Mouse (Mus musculus): ENCODE measurements around the gene Myoz2. TPM values are rescaled to one million over a fixed set of nuclear protein-coding genes. Genes with fewer than 3 reads are reported as not detected.

The Myoz2 gene
- total RNA-seq, 1 experiment, result not detected

DNA sequence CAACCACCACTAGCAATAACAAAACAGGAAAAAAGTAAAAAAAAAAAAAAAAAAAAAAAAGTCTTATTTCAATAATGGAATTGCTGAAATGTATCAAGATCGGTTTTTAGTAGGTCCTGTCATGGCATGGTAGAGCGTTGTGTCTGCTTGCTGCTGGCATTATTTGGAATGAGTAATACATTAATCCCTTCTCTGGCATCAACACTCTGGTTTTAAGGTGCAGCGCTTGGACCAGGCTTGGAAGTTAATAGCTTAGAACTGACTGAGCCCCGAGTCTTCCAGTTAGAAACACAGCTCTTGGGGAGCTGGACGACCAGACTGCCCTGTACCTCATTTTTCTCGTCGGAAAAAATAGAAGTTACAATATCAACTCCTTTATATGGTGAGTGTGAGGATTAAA, 32.0 kb upstream of the Myoz2 start:
- in situ Hi-C loops (cut with MboI; ENCODE audit: low sequenced_read_pairs in 2 of 2, unreplicated experiment in 2 of 2), result no loop called here
- H3K36me3 ChIP-seq (ENCODE audit: control insufficient read depth, insufficient read depth, low read length, poor library complexity, severe bottlenecking), result no peaks in the 10 kb centered on the region
- H3K27ac ChIP-seq (ENCODE audit: insufficient read depth, low read depth, low read length, poor library complexity, severe bottlenecking), result no peak overlapping the region
- no peak for TF ChIP-seq HCFC1 (IDR thresholded peaks at IDR 0.05; ENCODE audit: borderline replicate concordance, insufficient read depth, low read length)
- TF ChIP-seq MAFK (IDR thresholded peaks at IDR 0.05; ENCODE audit: insufficient read depth, low read depth, low read length), result no peak
- no peak for TF ChIP-seq ZNF384 (IDR thresholded peaks at IDR 0.05; ENCODE audit: low read depth, low read length)
- no peak for TF ChIP-seq CHD2 (IDR thresholded peaks at IDR 0.05; ENCODE audit: low read depth, low read length)
- no peak for TF ChIP-seq ZC3H11A (IDR thresholded peaks at IDR 0.05; ENCODE audit: borderline replicate concordance, low read depth, low read length)
- H3K9me3 ChIP-seq (ENCODE audit: control insufficient read depth, insufficient read depth, low read depth, low read length), result no peaks in the 10 kb centered on the region
- H3K9ac ChIP-seq (ENCODE audit: insufficient read depth, low read depth, low read length, poor library complexity, severe bottlenecking), result no peak overlapping the region
- H3K4me3 ChIP-seq (ENCODE audit: insufficient read depth in 1 of 2, low read depth in 1 of 2, low read length in 2 of 2, poor library complexity in 1 of 2, severe bottlenecking in 1 of 2), result no peak overlapping the region
- no peak for DNase-seq (ENCODE audit: low read depth, low spot score)
- peaks cover 2 to 5% of the 10 kb centered on the region in 2 experiments; a peak in 1 of 4 replicates for H3K4me1 ChIP-seq (ENCODE audit: control insufficient read depth in 2 of 2, insufficient read depth in 2 of 2, low read length in 2 of 2, poor library complexity in 1 of 2)

DNA sequence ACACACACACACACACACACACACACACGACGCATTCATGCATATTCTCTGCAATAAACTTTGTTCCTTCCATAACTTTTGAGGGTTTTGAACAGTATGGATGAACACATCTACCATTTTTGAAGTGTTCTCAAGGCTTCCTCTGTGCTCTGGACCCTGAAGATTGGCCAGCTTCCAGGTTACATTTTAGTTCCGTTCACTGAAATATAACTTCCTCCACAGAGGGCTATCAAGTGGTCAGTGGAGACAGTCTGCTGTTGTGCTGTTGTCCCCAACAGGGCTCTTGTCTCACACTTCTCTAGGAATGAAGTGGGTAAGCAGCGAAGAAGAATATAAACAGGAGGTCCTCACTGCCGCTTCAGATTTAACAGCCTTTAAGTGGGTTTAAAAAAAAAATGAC, 30.7 kb upstream of the Myoz2 start:
- H3K4me3 ChIP-seq (ENCODE audit: insufficient read depth in 1 of 2, low read depth in 1 of 2, low read length in 2 of 2, poor library complexity in 1 of 2, severe bottlenecking in 1 of 2), result no peak overlapping the region
- H3K9me3 ChIP-seq (ENCODE audit: control insufficient read depth, insufficient read depth, low read depth, low read length), result no peaks in the 10 kb centered on the region
- peaks cover 0 to 3% of the 10 kb centered on the region in 2 experiments; a peak in 1 of 4 replicates for H3K4me1 ChIP-seq (ENCODE audit: control insufficient read depth in 2 of 2, insufficient read depth in 2 of 2, low read length in 2 of 2, poor library complexity in 1 of 2)
- H3K36me3 ChIP-seq (ENCODE audit: control insufficient read depth, insufficient read depth, low read length, poor library complexity, severe bottlenecking), result no peaks in the 10 kb centered on the region
- no peak overlapping the region for H3K9ac ChIP-seq (ENCODE audit: insufficient read depth, low read depth, low read length, poor library complexity, severe bottlenecking)
- DNase-seq (ENCODE audit: low read depth, low spot score), result no peak
- TF ChIP-seq ZNF384 (IDR thresholded peaks at IDR 0.05; ENCODE audit: low read depth, low read length) (no peak), MAFK (IDR thresholded peaks at IDR 0.05; ENCODE audit: insufficient read depth, low read depth, low read length) (no peak), CHD2 (IDR thresholded peaks at IDR 0.05; ENCODE audit: low read depth, low read length) (no peak), HCFC1 (IDR thresholded peaks at IDR 0.05; ENCODE audit: borderline replicate concordance, insufficient read depth, low read length) (no peak), ZC3H11A (IDR thresholded peaks at IDR 0.05; ENCODE audit: borderline replicate concordance, low read depth, low read length) (no peak)
- in situ Hi-C loops (cut with MboI; ENCODE audit: low sequenced_read_pairs in 2 of 2, unreplicated experiment in 2 of 2), result no loop called here
- no peak overlapping the region for H3K27ac ChIP-seq (ENCODE audit: insufficient read depth, low read depth, low read length, poor library complexity, severe bottlenecking)

DNA sequence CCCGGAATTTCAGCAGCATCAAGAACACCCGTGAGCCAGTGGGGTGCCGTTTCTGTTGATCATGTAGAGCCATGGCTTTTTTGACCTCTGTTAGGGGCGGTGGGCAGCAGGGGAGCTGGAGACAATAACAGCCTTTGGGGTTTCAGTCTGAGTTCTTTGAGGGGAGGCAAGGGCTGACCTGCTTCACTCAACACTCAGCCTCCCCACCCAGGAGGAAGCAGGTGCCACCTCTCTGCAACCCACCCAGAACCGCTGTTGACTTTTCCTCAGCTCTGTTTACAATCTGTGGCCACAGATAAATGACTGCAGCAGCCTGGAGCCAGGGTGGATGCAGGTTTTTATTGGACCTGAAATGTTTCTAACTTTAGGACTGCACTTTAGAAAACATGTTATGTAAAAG, 29.4 kb upstream of the Myoz2 start:
- peaks cover 0 to 3% of the 10 kb centered on the region in 2 experiments; a peak in 1 of 4 replicates for H3K4me1 ChIP-seq (ENCODE audit: control insufficient read depth in 2 of 2, insufficient read depth in 2 of 2, low read length in 2 of 2, poor library complexity in 1 of 2)
- no peak for DNase-seq (ENCODE audit: low read depth, low spot score)
- H3K9ac ChIP-seq (ENCODE audit: insufficient read depth, low read depth, low read length, poor library complexity, severe bottlenecking), result no peak overlapping the region; the same call in 1 of the 2 replicates
- H3K4me3 ChIP-seq (ENCODE audit: insufficient read depth in 1 of 2, low read depth in 1 of 2, low read length in 2 of 2, poor library complexity in 1 of 2, severe bottlenecking in 1 of 2), result no peak overlapping the region
- H3K27ac ChIP-seq (ENCODE audit: insufficient read depth, low read depth, low read length, poor library complexity, severe bottlenecking), result no peak overlapping the region
- in situ Hi-C loops (cut with MboI; ENCODE audit: low sequenced_read_pairs in 2 of 2, unreplicated experiment in 2 of 2), result no loop called here
- H3K36me3 ChIP-seq (ENCODE audit: control insufficient read depth, insufficient read depth, low read length, poor library complexity, severe bottlenecking), result no peaks in the 10 kb centered on the region
- H3K9me3 ChIP-seq (ENCODE audit: control insufficient read depth, insufficient read depth, low read depth, low read length), result no peaks in the 10 kb centered on the region
- TF ChIP-seq HCFC1 (IDR thresholded peaks at IDR 0.05; ENCODE audit: borderline replicate concordance, insufficient read depth, low read length), result no peak
- TF ChIP-seq ZNF384 (IDR thresholded peaks at IDR 0.05; ENCODE audit: low read depth, low read length), result no peak
- TF ChIP-seq MAFK (IDR thresholded peaks at IDR 0.05; ENCODE audit: insufficient read depth, low read depth, low read length), result no peak
- no peak for TF ChIP-seq ZC3H11A (IDR thresholded peaks at IDR 0.05; ENCODE audit: borderline replicate concordance, low read depth, low read length)
- no peak for TF ChIP-seq CHD2 (IDR thresholded peaks at IDR 0.05; ENCODE audit: low read depth, low read length)

DNA sequence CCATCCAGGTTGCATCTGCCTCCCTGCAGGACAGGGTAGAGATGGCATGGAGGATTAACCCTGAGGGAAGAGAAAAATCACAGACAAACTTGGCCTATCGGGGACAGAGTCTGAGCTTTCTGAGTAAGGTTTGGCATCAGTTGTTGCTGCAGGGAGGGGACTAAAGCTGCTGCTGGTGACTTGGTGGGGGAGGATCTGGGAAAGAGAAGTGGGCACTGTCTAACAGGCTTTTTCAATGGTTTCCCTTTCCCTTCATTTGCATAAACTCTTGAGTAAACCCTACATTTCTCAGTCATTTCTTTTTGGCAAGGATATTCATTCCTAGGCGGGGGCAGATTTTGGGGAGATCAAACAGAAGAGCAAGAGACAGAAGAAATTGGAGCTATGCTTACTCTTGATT, 27.1 kb upstream of the Myoz2 start:
- H3K27ac ChIP-seq (ENCODE audit: insufficient read depth, low read depth, low read length, poor library complexity, severe bottlenecking), result no peak overlapping the region
- peaks cover 0 to 3% of the 10 kb centered on the region in 2 experiments; a peak in 1 of 4 replicates for H3K4me1 ChIP-seq (ENCODE audit: control insufficient read depth in 2 of 2, insufficient read depth in 2 of 2, low read length in 2 of 2, poor library complexity in 1 of 2)
- H3K9me3 ChIP-seq (ENCODE audit: control insufficient read depth, insufficient read depth, low read depth, low read length), result no peaks in the 10 kb centered on the region
- TF ChIP-seq CHD2 (IDR thresholded peaks at IDR 0.05; ENCODE audit: low read depth, low read length), result no peak
- TF ChIP-seq ZC3H11A (IDR thresholded peaks at IDR 0.05; ENCODE audit: borderline replicate concordance, low read depth, low read length), result no peak
- no peak for TF ChIP-seq MAFK (IDR thresholded peaks at IDR 0.05; ENCODE audit: insufficient read depth, low read depth, low read length)
- no peak for TF ChIP-seq ZNF384 (IDR thresholded peaks at IDR 0.05; ENCODE audit: low read depth, low read length)
- TF ChIP-seq HCFC1 (IDR thresholded peaks at IDR 0.05; ENCODE audit: borderline replicate concordance, insufficient read depth, low read length), result no peak
- no peak overlapping the region for H3K4me3 ChIP-seq (ENCODE audit: insufficient read depth in 1 of 2, low read depth in 1 of 2, low read length in 2 of 2, poor library complexity in 1 of 2, severe bottlenecking in 1 of 2)
- H3K9ac ChIP-seq (ENCODE audit: insufficient read depth, low read depth, low read length, poor library complexity, severe bottlenecking), result no peak overlapping the region
- in situ Hi-C loops (cut with MboI; ENCODE audit: low sequenced_read_pairs in 2 of 2, unreplicated experiment in 2 of 2), result no loop called here
- no peaks in the 10 kb centered on the region for H3K36me3 ChIP-seq (ENCODE audit: control insufficient read depth, insufficient read depth, low read length, poor library complexity, severe bottlenecking)
- no peak for DNase-seq (ENCODE audit: low read depth, low spot score)

DNA sequence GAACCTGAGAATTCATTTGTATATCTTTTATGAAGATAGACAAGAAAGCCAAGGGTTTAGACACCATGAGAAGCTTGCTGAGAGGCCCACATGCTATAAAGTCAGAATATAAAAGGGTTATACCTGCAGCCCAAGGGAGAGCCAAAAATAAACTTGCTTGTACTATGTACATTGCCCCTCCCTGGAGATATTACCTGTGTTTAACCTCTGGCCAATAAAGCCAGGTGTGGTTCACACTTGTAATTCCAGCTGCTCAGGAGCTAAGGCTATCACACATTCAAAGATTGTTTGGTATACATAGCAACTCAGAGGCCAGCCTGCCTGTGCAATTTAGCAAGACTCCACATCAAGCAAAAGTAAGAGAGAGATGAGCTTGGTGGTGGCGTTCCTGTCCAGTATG, 24.0 kb upstream of the Myoz2 start:
- Histone ChIP-seq H3K9ac (ENCODE audit: insufficient read depth, low read depth, low read length, poor library complexity, severe bottlenecking) (no peak overlapping the region), H3K27ac (ENCODE audit: insufficient read depth, low read depth, low read length, poor library complexity, severe bottlenecking) (no peak overlapping the region), H3K9me3 (ENCODE audit: control insufficient read depth, insufficient read depth, low read depth, low read length) (no peaks in the 10 kb centered on the region), H3K4me3 (ENCODE audit: insufficient read depth in 1 of 2, low read depth in 1 of 2, low read length in 2 of 2, poor library complexity in 1 of 2, severe bottlenecking in 1 of 2) (no peak overlapping the region), H3K4me1 (ENCODE audit: control insufficient read depth in 2 of 2, insufficient read depth in 2 of 2, low read length in 2 of 2, poor library complexity in 1 of 2) (no peaks in the 10 kb centered on the region; a peak in 1 of 4 replicates), H3K36me3 (ENCODE audit: control insufficient read depth, insufficient read depth, low read length, poor library complexity, severe bottlenecking) (no peaks in the 10 kb centered on the region)
- in situ Hi-C loops (cut with MboI; ENCODE audit: low sequenced_read_pairs in 2 of 2, unreplicated experiment in 2 of 2), result no loop called here
- no peak for DNase-seq (ENCODE audit: low read depth, low spot score)
- no peak for TF ChIP-seq MAFK (IDR thresholded peaks at IDR 0.05; ENCODE audit: insufficient read depth, low read depth, low read length)
- no peak for TF ChIP-seq ZNF384 (IDR thresholded peaks at IDR 0.05; ENCODE audit: low read depth, low read length)
- no peak for TF ChIP-seq CHD2 (IDR thresholded peaks at IDR 0.05; ENCODE audit: low read depth, low read length)
- TF ChIP-seq ZC3H11A (IDR thresholded peaks at IDR 0.05; ENCODE audit: borderline replicate concordance, low read depth, low read length), result no peak
- TF ChIP-seq HCFC1 (IDR thresholded peaks at IDR 0.05; ENCODE audit: borderline replicate concordance, insufficient read depth, low read length), result no peak

Measured in ES-E14 (cell line).